In the genomic region with DNA sequence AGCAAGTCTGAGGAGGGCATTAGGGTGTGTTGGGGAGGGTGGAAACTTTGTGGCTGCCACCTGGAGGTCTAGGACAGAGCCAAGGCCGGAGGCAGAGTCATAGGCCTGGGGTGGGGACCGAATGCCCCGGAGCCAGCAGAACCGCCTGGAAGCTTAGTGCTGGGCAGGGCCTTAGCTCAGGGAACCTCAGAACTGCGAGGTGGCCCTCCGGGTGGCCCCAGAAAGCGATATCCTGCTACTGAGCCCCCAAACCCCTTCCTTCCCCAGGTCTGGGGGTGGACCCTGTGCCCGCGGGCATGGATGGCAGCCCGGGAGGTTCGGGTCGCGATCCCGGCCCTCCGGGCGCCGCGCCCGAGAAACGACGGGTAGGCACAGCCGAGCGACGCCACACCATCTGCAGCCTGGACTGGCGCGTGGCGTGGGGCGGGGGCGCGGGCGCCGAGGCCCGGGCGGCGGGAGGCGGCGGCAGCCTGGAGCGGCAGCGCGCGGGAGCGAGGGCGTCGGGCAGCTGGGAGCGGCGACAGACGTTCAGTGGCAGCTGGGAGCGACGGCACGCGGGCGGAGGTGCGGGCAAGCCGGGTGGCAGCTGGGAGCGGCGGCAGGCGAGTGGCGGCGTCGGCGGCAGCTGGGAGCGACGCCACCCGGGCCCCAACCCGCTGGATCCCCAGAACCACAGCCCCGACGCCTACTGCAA, we compare ENCODE assay signal across 8 mouse cellular contexts. TPM values are rescaled to one million over a fixed set of nuclear protein-coding genes. Genes with fewer than 3 reads are reported as not detected.
A peak's percentile ranks its signal among the peaks of the same experiment; 100 is the strongest.
DNase-seq lines count a peak whose midpoint lies in the region; ATAC-seq lines count a peak whose summit lies in the region.

No protein-coding gene starts in this region.

- H3K4me3 ChIP-seq in heart, embryonic 16.5 days (ENCODE audit: low read length): peak overlapping the region; percentile 39
- peak overlapping the region; percentile 38 for H3K4me3 ChIP-seq in hindbrain, embryonic 13.5 days
- H3K4me3 ChIP-seq in liver, embryonic 11.5 days (ENCODE audit: low read depth, low read length): peak overlapping the region; percentile 37

- no peak overlapping the region for H3K27ac ChIP-seq in heart, embryonic 16.5 days (ENCODE audit: low read length)
- no peak overlapping the region; the same call in 1 of the 2 replicates for H3K27ac ChIP-seq in hindbrain, embryonic 13.5 days
- no peak overlapping the region for H3K27ac ChIP-seq in liver, embryonic 11.5 days (ENCODE audit: low read depth, low read length)

- H3K9me3 ChIP-seq in heart, embryonic 16.5 days (replicated peaks; ENCODE audit: control insufficient read depth, low read length): no peaks in the 10 kb centered on the region
- H3K9me3 ChIP-seq in hindbrain, embryonic 13.5 days: no peaks in the 10 kb centered on the region
- no peaks in the 10 kb centered on the region for H3K9me3 ChIP-seq in liver, embryonic 11.5 days (ENCODE audit: control insufficient read depth, low read length)

- 16% methylated on average over 56 of the region's 67 CpGs for WGBS in heart, embryonic 16.5 days
- WGBS in hindbrain, embryonic 13.5 days: 3% methylated on average over 65 of the region's 67 CpGs
- WGBS in liver, embryonic 11.5 days: 35% methylated on average over 67 of the region's 67 CpGs

- H3K9ac ChIP-seq in heart, embryonic 16.5 days (ENCODE audit: low read length): peak overlapping the region; percentile 46; the same call in 1 of the 2 replicates
- H3K9ac ChIP-seq in hindbrain, embryonic 13.5 days: peak overlapping the region; percentile 62
- H3K9ac ChIP-seq in liver, embryonic 11.5 days (ENCODE audit: low read depth, low read length): no peak overlapping the region

- no peak for DNase-seq in heart, postnatal 4 days
- DNase-seq in cerebellum, postnatal 25 days: peak; percentile 46 to 70
- DNase-seq in liver, embryonic 11.5 days (ENCODE audit: low spot score): no peak
- peak; percentile 55 to 67 for DNase-seq in right cerebral cortex, adult 2 months (ENCODE audit: low spot score in 2 of 2)
- DNase-seq in thymus, postnatal 0 days (ENCODE audit: low spot score): no peak
- DNase-seq in spleen, adult 18-20 months: no peak

- H3K36me3 ChIP-seq in heart, embryonic 16.5 days (ENCODE audit: control insufficient read depth, insufficient read depth): no peaks in the 10 kb centered on the region
- no peaks in the 10 kb centered on the region for H3K36me3 ChIP-seq in hindbrain, embryonic 13.5 days
- no peaks in the 10 kb centered on the region; the same call in 1 of the 2 replicates for H3K36me3 ChIP-seq in liver, embryonic 11.5 days (ENCODE audit: control insufficient read depth, insufficient read depth, low read length)

- H3K27me3 ChIP-seq in heart, embryonic 16.5 days (ENCODE audit: control insufficient read depth, insufficient read depth, low read length): peaks cover 55% of the 10 kb centered on the region
- peaks cover 83% of the 10 kb centered on the region for H3K27me3 ChIP-seq in hindbrain, embryonic 13.5 days
- H3K27me3 ChIP-seq in liver, embryonic 11.5 days (replicated peaks; ENCODE audit: control insufficient read depth, insufficient read depth, low read length): peaks cover 32% of the 10 kb centered on the region

- peaks cover 3% of the 10 kb centered on the region; the same call in 1 of the 2 replicates for H3K4me1 ChIP-seq in heart, embryonic 16.5 days (ENCODE audit: control insufficient read depth, insufficient read depth, low read length)
- peaks cover 16% of the 10 kb centered on the region for H3K4me1 ChIP-seq in hindbrain, embryonic 13.5 days (replicated peaks)
- peaks cover 5% of the 10 kb centered on the region; the same call in 1 of the 2 replicates for H3K4me1 ChIP-seq in liver, embryonic 11.5 days (replicated peaks; ENCODE audit: control insufficient read depth, insufficient read depth, low read length)

- ATAC-seq in heart, embryonic 16.5 days (replicated peaks; ENCODE audit: extremely low read depth, insufficient read depth, low FRiP score): no peak
- peak; percentile 54 for ATAC-seq in hindbrain, embryonic 13.5 days (ENCODE audit: low FRiP score)
- no peak for ATAC-seq in liver, embryonic 11.5 days (replicated peaks; ENCODE audit: low FRiP score)

- peak overlapping the region; percentile 59 for H3K4me2 ChIP-seq in heart, embryonic 16.5 days (ENCODE audit: low read depth, low read length)
- H3K4me2 ChIP-seq in hindbrain, embryonic 13.5 days: peak overlapping the region; percentile 57
- peak overlapping the region; percentile 54 for H3K4me2 ChIP-seq in liver, embryonic 11.5 days

RNA-seq across cellular contexts. Expression of gene Ccm2l, which starts 5.9 kb away (rescaled TPM):
- 3.0 and 4.8 TPM in 2 replicates for polyA plus RNA-seq in heart, embryonic 16.5 days (2015; fragmentation: Nextera tagmentation; extraction: Ambion mirVana)
- total RNA-seq in heart, postnatal 4 days (2021): 10 to 100 TPM; 24.1 to 25.3 TPM
- 1.3 and 1.9 TPM in 2 replicates for polyA plus RNA-seq in hindbrain, embryonic 13.5 days (2015; fragmentation: Nextera tagmentation; extraction: Ambion mirVana)
- polyA plus RNA-seq in liver, embryonic 11.5 days (2014; fragmentation: Nextera tagmentation; extraction: Ambion mirVana): 1.5 and 2.0 TPM in 2 replicates
- polyA plus RNA-seq in thymus, postnatal 0 days (2015; fragmentation: Nextera tagmentation; extraction: Ambion mirVana): 0.33 and 0.77 TPM in 2 replicates

RNA-seq across cellular contexts. Expression of gene Hck, which starts 36.6 kb away (rescaled TPM):
- polyA plus RNA-seq in heart, embryonic 16.5 days (2015; fragmentation: Nextera tagmentation; extraction: Ambion mirVana): 2.9 and 3.1 TPM in 2 replicates
- total RNA-seq in heart, postnatal 4 days (2021): 1 to 10 TPM; 1.1 to 1.2 TPM
- polyA plus RNA-seq in hindbrain, embryonic 13.5 days (2015; fragmentation: Nextera tagmentation; extraction: Ambion mirVana): 1.7 and 2.2 TPM in 2 replicates
- polyA plus RNA-seq in liver, embryonic 11.5 days (2014; fragmentation: Nextera tagmentation; extraction: Ambion mirVana): 5.1 and 5.2 TPM in 2 replicates
- polyA plus RNA-seq in thymus, postnatal 0 days (2015; fragmentation: Nextera tagmentation; extraction: Ambion mirVana): 5.8 and 7.3 TPM in 2 replicates

RNA-seq across cellular contexts. Expression of gene Xkr7, which starts 40.0 kb away (rescaled TPM):
- not detected in 2 replicates for polyA plus RNA-seq in heart, embryonic 16.5 days (2015; fragmentation: Nextera tagmentation; extraction: Ambion mirVana)
- not detected for total RNA-seq in heart, postnatal 4 days (2021)
- 1.7 and 2.0 TPM in 2 replicates for polyA plus RNA-seq in hindbrain, embryonic 13.5 days (2015; fragmentation: Nextera tagmentation; extraction: Ambion mirVana)
- not detected in 2 replicates for polyA plus RNA-seq in liver, embryonic 11.5 days (2014; fragmentation: Nextera tagmentation; extraction: Ambion mirVana)
- polyA plus RNA-seq in thymus, postnatal 0 days (2015; fragmentation: Nextera tagmentation; extraction: Ambion mirVana): 0.06 TPM in 1 of 2 replicates, not detected in the other

RNA-seq across cellular contexts. Expression of gene Pdrg1, which starts 56.4 kb away (rescaled TPM):
- polyA plus RNA-seq in heart, embryonic 16.5 days (2015; fragmentation: Nextera tagmentation; extraction: Ambion mirVana): 132 and 146 TPM in 2 replicates
- total RNA-seq in heart, postnatal 4 days (2021): 10 to 100 TPM; 52.2 to 54.7 TPM
- polyA plus RNA-seq in hindbrain, embryonic 13.5 days (2015; fragmentation: Nextera tagmentation; extraction: Ambion mirVana): 189 and 197 TPM in 2 replicates
- polyA plus RNA-seq in liver, embryonic 11.5 days (2014; fragmentation: Nextera tagmentation; extraction: Ambion mirVana): 65.0 and 69.5 TPM in 2 replicates
- polyA plus RNA-seq in thymus, postnatal 0 days (2015; fragmentation: Nextera tagmentation; extraction: Ambion mirVana): 166 and 168 TPM in 2 replicates

Comparison
In these comparisons a context has a peak if more than half of its experiments do, and no peak if none do; other contexts are left out.
1. DNase-seq: peak in cerebellum, postnatal 25 days (2 of 2) and right cerebral cortex, adult 2 months (2 of 2); none in heart, postnatal 4 days (single experiment), liver, embryonic 11.5 days (single experiment), thymus, postnatal 0 days (single experiment) and spleen, adult 18-20 months (0 of 2).
2. Peak in every context shown above with its lines, with median percentiles within 50 percentile points of each other: H3K4me2 ChIP-seq and H3K4me3 ChIP-seq.